Mouse (Mus musculus): ENCODE results near the gene Itm2b.

GRCm38 (mm10) chr14:73394263-73395006 lies 9.3 kb upstream of the Itm2b start:
- TF ChIP-seq CTCF (IDR thresholded peaks at IDR 0.05) = no peak
- TF ChIP-seq POLR2A (IDR thresholded peaks at IDR 0.05; ENCODE audit: insufficient read depth, low read depth, low read length) = no peak

Data from heart, adult 2 months (tissue).